Mouse (Mus musculus) WW6 (cell line): ENCODE measurements around the gene Hic1.

Experiments used
- DNase-seq: peaks from one replicate; pipeline ENCODE4 v3.0.0-alpha.2; 2013; ENCODE audit warnings: low read depth, low spot score

The Hic1 gene

DNA sequence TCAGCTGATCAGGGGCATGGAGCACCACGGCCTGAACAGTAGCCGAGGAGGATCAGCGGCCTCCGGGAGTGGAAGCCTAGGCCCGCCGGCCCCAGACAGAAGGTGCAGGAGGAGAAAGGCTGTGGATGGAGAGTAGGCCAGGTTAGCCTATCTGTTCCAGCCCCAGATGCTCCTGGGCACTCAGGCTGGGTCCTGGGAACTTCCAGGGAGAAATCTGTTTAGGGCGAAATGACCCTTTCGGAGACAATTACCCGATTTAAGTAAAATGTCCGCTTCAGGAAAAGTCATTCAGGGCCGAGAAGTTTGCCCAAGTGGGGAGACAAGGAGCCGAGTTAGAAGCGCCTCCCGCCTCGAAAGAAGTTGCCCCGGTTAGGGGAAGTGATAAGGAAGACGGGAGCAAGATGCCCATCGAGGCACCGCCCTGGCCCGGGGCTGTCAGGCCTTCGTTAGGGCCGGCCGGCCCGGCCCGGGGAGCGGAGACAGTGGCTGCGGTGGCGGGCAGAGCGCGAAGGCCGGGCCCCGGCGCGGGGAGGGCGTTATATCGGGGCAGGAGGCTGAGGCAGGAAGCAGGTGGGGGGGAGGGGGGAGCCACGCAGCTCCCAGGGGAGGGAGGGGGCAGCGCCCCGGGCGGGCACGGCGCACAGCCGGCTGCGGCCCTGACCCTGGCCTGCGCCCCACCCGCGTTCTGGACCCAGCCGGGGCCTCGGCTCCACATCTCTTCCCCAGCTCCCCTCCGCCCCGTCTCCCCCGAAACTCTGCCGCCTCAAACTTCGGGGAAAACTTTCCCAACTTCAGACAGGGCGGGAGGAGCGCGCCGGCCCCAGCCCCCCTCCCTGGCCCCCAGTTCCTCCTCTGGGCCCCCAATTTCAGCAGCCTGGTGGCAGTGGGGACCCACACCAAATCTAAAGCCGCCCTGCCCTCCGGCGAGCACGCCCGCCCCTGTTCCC, 1.4 kb downstream of the Hic1 start:
- no peak for DNase-seq

DNA sequence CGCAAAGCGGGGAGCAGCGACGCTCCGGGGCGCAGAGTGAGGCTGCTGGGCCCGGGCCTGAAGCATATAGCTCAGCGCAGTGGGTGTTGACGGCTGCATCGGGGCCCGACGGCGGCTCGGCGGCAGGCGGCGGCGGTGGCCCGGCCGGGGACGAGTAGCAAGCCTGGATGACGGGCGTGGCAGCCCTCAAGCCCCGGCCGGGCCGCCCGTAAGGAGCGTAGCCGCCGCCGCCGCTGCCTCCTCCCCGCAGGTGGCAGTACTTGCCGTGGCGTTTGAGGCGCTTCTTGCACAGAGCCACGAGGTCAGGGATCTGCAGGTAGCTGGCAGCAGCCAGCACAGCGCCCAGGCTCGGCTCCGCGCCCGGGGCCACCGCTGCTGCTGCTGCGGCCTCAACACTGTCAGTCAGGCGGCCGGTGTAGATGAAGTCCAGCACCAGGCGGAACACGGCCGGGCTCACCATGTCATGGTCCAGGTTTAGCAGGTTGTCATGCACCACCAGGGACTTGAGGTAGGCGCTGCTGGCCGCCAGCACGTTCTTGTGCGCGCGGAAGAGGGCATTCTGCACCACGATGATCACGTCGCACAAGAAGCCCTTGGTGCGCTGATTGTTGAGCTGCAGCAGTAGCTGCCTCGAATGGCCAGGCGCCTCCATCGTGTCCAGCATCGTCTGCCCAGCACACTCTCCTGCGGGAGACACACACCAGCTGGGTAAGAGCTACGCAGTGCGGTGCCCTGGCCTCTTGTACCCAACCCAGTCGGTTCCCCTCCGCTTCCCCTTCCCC, 2.3 kb downstream of the Hic1 start:
- no peak for DNase-seq

DNA sequence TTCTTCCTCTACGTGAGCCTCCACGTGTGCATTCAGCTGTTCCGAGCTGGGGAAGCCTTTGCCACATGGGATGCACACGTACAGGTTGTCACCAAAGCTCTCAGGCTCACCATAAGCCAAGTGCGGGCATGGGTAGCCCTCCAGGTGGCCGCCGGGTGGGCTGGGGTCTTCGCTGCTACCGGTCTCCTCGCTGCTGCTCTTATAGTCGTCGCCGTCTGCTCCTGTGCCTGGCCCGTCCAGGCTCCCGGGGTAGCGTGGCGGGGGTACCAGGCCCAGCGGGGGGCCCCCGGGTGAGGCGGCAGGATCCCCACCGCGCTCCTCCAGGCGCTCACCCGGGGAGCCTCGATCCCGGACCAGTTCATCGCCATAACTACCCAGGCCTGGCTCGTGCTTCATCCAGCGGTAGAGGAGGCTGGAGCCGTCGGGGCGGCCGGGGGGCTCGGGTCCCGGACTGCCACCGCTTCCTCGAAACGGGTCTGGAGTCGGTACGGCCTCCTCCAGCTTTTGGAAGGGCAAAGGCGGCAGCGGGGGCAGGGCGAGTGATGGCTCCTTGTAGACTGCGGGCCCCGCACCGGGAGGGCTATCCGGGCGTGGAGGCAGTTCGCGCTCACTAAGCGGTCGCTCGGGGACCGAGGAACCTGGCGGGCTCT, 3.0 kb downstream of the Hic1 start:
- DNase-seq: no peak

DNA sequence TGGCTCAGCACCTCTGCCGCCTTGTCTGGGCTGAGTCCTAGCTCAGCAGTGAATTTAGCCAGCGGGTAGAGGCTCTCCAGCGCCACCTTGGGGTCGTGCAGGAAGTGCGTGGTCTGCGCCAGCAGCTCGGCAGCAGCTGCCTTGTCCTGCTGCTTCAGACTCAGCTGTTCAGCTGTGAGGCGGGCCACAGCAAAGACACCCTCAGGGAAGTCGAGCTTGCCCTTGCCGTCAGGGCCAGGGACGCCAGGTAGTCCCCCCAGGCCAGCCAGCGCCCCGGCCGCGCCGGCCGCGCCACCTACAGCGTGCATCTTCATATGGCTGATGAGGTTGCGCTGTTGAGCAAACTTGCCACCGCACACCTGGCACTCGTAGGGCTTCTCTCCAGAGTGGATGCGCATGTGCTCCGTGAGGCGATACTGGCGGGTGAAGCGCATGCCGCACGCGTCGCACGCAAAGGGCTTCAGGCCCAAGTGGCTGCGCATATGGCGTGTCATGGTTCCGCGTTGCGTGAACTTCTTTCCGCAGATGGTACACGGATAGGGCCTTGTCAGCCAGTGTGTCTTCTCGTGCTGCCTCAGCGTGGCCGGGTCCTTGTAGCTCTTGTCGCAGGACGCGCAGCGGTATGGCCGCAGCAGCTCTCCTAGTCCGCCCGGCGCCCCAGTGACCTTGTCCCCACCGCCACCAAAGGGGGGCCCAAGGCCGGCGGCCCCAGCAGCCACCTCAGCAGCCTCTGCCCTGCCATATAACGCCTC, 3.7 kb downstream of the Hic1 start:
- peak; percentile 81 for DNase-seq

DNA sequence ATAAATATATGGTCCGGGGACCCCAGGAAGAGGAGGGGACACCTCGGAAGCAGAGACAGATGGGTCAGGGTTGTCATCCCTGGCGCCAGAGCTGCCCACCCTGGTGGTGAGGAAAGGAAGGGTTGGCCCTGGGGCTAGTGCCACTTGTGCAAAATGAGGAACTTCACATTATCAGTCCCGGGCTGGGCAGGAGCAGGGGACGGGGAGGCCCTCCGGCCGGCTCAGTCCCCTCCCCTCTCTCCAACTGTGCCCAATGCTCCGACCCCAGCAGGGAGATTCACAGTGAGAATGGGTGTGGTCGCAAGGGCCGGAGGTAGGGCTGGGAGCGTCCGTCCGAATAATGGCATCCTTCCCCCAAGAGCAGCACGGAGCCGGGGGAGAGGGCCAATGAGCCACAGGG, 4.6 kb downstream of the Hic1 start:
- DNase-seq: no peak

DNA sequence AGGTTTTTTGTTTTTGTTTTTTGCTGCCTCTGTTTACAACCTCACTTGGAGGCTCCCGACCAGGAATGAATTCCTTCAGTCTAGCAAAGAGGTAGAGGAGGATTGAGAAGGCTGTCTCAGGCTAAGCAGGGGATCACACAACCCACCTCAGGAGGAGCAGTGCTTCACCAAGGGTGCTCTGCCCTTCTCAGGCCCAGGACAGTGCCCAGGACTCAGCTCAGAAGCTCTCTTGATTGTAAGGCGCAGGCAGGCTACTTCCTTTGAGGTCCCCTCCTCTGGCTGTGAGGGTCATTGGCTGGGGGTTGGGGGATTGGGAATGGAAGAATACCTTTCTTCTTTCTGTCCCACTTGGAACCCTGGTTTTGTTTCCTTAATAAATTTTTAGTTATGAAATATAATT, 5.3 kb downstream of the Hic1 start:
- no peak for DNase-seq

DNA sequence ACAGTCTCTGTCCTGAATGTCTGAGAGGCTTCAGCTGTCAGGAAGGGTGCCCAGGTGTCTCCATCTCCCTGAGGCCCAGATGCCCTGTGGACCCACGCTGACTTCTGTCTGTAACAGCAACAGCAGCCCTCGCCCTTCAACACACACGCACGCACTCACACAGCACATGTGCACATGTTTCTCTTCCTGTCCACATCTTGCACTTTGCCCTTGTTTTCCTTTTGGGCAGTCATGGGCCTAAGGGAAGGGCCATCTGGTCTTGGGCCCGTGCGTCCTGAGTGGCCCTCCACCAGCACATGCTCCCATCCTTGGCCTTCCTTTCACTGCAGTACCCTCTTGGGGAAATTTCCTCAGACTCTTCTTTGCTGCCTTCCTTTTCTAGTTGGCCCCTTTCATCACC, 5.9 kb downstream of the Hic1 start:
- DNase-seq: no peak

DNA sequence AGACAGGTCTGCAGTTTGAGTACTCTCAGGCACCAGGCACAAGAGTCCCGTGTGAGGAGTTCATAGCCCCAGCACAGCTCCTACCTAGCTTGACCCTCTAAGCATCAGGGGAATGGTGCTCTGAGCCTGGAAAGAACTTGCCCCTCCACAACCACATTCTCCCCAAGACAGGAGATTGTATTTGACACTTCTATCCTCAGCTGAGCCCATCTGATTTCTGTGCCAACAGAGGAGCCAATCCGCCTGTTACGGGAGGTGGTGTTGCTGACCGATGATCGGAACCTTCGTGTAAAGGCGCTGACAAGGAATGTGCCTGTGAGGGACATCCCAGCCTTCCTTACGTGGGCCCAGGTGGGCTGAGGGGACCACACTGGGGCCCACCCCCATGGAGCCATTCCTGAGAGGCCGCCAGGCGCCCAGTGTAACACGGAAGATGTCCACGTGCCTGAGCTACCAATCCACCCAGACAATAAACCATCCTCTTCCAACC, 6.7 kb downstream of the Hic1 start:
- no peak for DNase-seq

DNA sequence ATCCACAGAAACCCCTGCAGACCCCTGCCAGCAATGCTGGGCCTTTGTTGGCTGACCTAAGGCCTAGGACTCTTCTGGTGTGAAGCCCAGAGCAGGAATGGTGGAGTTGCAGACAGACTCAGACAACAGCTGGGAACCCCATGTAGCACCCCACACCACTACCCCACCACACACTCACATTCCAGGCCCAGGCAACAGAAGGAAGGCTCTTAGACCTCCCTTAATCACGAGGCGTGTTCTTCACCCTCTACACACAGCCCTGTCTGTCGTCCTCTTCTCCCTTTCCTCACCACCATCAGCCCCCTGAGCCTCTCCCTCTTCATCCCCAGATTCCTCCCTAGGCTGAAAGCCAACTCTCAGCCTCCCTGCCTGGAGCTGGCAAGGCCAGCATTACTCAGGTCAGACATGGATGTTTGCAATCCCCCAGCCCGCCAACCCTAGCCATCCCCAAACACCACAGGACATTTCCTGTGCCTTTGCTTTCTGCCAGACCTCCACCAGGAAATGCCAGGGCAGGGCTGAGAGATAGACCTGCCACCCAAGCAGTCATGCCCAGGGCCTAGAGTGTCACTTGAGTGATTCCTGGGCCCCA, 7.8 kb downstream of the Hic1 start:
- DNase-seq: no peak

DNA sequence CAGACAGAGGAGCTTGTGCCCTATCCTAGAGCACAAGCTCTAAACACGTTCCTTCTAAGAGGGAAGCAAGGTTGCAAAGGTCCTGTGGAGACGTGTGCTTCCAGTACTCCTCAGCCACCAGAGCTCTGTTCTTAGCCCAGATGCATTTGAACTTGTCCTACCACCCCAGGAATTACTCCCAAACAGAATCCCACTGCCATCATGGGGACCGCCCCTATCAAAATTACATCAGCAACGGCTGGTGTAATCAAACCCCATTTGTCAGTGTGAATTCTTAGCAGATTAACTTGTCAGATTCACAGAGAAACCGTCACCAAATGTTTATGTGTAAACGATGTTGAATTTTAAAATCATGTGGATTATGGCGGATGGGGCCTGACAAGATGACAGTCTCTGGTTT, 8.4 kb downstream of the Hic1 start:
- DNase-seq: no peak

DNA sequence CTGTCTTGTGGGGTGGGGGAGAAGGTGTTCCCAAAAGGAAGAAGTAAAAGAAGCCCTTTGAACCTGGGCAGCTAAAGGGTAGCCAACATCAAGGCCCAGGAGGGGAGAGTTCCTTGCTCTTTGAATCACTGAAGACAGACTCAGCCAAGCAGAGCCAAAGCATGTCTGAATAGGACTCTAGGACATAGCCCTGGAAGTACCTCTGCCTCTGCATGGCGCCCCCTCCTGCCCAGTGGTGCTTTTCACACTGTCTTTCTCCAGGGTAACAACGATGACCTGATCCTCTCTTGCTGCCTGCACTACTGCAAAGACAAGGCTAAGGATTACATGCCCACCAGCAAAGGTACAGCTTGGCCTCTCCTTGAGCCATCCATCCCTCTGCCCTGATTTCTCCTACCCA, 9.8 kb downstream of the Hic1 start:
- DNase-seq: no peak

DNA sequence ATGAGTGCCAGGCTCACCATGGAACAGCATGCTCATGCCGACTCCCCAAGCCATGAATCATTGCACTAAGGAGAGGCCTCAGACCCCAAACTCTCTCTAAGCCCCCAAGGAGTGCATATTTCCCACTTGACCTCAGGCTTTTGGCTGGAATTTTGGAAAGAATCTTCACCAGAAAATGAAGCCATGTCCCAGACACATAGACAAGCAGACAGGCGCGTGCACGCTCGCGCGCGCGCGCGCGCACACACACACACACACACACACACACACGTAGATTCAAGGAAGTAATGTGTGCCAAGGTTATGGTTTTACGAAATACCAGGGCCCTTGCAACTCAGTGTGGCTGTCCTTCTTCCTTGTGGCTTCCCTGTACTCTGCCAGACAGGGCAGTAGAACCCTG, 10.9 kb downstream of the Hic1 start:
- DNase-seq: no peak

DNA sequence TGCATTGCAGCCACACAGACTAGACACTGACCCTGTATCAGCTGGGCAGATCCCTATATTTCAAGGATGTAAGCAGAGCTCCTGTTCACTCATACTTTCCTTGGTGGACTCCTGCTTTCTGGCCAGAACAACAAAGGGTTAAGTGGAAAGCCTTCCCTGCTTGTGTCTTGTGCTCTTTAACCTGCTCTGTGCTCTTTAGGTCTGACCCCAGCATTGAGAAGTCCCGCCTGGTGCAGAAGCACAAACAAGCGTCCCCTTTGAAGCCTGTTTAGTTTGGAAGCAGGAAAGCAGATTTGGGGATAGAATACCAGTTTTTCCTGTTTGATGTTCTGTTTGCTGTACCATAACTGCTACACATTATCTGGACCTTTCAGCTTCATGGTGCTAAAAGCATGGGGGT, 11.4 kb downstream of the Hic1 start:
- DNase-seq: no peak

DNA sequence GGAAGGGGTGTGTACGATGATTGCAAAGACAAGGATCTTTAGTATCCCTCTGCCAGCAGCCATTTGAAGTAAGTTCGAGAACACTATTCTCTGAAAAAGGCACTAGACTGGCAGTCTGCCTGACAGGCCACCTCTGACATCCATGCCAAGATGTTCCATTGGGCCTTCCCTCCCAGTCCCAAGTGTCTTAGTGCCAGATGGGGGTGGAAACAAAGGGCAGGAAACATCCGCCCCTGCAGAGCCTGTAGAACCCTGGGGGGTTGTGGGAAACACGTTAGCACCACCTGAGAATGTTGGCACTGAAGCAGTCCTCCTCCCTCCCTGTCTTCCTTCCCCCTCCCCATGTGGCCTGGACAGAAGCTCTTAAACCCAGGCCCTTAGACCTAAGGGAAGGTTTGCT, 12.3 kb downstream of the Hic1 start:
- no peak for DNase-seq

DNA sequence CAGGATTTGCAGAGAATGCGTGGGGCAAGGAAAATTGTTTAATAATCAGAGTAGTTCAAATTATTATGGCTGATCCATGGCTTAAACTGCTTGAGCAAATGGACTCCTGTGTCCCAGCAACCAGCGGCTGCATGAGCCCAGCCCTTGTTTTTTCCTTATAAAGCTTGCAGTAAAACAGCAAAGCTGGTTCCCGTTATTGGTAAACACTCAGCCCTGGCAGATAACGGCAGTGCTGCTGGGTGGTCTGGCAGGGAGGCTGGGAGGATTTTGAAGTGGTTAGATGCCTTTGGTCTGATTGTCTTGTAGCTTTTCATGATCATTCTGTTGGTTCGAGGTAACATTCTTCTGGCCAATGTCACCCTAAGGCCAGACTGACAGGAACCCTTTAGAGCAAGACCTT, 12.9 kb downstream of the Hic1 start:
- DNase-seq: no peak

DNA sequence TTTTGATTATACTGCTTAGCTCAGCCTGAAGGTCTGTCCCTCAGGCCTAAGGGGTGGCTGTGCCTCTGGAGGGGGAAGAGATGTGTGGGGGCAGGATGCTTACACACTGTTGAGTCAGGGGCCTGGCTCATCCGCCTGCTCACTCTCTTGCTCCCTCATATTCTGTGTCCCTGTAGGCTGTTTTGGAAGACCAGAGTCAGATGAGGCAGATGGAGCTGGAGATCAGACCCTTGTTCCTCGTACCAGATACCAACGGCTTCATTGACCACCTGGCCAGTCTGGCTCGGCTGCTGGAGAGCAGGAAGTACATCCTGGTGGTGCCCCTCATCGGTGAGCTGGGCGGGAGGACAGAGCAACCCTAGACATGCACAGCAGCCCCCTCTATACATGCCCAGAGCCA, 13.3 kb downstream of the Hic1 start:
- DNase-seq: no peak

DNA sequence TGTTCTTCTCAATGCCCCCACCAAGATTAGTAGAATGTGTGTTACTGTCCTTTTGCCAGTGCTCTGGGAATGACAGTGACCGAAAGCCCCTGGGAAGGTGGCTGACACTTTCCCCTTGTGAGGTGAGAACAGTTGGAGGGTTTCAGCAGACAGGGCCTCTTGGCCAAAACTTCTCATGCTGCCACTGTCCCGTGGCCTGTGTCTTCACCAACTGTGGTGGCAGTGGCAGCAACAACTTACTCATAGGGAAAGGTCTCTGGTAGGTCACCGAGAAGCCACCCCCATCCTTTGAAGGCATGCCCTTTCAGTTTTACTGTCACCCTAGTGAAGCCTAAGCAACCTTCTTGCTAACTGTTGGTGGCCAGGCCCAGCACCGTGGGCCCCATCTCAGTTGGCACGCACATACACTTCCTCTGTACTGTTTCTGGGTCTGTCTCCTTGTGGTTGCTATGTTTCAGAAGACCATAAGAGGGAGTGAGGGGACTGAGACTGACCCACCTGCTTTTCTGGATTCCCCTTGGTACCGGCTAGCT, 15.2 kb downstream of the Hic1 start:
- DNase-seq: no peak

DNA sequence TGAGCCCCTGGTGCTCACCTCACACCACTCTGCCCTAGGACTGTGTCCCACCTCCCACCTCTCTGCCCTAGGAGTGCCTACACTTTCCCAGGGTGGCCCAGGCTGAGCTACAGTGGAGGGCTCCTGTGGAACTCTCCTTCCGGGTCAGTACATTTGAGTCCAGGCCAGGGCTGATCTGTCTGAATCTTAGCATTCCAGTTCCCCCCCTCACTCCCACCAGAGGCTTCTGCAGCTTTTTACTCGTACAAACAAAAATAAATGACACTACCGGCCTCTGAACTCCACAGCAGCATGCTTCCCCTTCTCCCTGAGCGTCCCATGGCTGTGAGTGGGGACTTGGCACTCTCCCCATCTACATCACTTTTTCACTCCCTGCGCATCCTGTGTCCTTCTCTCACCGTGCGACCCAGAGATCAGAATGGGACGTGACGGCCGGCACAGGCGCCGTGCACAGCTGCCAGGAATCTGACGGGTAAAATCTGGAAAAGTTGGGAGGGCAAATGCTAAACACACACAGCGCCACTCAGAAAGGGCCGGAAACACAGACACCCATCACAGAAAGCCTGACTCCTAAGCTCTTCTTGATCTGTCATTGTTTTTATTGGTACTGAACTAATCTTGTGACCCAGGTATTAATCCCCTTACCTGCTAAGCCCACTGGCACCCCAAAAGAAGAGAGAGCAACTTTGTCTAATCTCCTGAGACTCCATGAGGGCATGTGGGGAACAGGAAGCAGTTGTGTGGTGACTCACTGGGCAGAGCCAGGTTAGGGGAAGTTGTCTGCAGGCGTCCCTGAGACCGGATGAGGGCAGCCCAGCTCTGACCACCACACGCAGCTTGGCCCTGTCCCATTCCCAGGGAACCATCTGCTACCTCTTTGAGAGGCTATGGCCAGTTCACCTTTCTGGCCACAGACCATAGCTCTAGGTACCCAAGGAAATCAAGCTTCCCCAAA, 16.4 kb downstream of the Hic1 start:
- DNase-seq: no peak

DNA sequence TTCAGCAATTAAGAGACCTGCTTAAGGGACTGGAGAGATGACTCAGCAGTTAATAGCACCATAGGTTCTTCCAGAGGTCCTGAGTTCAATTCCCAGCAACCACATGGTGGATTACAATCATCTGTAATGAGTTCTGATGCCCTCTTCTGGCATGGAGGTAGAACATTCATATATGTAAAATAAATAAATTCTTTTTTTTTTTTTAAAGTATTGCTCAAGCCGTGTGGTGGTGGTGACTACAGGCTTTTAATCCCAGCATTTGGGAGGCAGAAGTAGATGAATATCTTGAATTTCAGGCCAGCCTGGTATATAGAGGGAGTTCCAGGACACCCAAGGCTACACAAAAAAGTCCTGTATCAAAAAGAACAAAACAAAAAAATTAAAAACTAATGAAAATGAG, 19.0 kb downstream of the Hic1 start:
- DNase-seq: no peak
